Mouse (Mus musculus): ENCODE data around the gene Mrpl54.

DNA sequence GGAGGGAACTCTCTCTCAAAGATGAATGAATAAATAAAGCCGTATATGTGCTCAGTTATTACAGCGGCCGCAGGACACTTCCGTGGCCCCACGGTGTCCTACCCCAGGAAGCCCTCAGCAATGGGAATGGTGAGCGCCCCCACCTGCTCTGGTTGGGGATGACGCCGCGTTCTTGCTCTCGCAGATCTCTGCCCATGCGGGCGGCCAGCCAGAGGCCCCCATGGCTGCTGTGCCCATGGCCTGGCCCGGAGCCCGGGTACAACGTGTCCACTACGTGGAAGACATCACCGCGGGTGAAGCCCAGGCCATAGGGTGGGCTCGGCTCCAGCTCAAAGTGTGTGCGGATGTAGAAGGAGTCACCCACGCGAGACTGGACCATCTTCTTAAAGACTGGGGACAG, 10.9 kb upstream of the Mrpl54 start:
- TF ChIP-seq CTCF (conservative IDR thresholded peaks at IDR 0.05; ENCODE audit: low read length) (peak; percentile 23), NANOG (IDR thresholded peaks at IDR 0.05; ENCODE audit: borderline replicate concordance, low read length) (no peak), POU5F1 (IDR thresholded peaks at IDR 0.05; ENCODE audit: borderline replicate concordance, low read length) (no peak)
